Mouse (Mus musculus) A20 (cell line): ENCODE data around the gene Tmub2.

Source experiments
- DNase-seq: peaks from one replicate; pipeline ENCODE4 v3.0.0-alpha.2; 2011; ENCODE audit warnings: low read depth, low spot score

Gene Tmub2

DNA sequence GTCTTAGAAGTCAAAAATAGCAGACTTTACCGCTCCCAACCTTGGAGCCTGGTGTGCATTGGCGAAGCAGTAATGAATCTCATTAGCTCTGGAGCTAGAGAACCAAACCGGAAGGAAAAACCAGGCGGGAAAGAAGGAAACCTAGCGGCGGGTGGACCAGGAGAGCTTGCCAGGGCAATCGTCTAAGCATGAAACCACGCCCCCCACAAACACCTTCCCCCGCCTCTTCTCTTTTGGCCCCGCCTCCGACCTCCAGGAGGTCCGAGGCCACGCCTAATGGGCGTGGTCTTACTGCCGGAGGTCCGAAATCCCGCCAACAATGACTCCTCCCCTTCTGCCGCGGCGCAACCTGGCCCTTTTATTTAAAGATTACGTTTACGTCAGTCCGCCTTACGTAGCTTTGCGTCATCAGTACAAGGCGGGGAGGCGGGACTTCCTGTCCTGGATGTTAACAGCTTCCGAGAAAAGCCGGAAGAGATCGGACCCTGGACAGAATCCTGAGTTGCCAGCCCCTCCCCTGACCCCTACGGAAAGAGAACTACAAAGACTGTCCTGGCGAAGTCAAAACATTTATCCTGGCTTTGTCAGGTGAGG, at the start of gene Tmub2:
Gene Tmub2 (plus strand): TSS at position 431 of the 594 bp plus-strand sequence.
- peak; percentile 100 for DNase-seq

DNA sequence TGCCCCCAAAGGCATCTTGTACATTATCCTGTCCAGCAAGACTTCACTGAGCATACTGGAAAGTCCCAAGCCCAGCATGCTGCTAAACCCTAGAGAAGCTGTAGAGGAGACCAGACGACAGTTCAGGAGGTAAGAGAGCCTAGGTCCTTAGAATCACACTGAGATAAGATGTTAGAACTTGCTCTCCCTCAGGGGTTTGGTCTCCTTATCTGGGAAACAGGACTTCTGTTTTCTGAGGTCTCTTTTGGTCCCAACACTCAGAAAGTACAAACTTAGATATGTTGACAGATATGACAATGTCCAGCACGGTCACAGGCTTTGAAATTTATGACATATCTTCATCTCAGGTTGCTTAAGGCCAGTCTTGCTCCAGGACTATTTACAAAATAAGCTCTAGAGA, 48.7 kb upstream of the Tmub2 start:
- DNase-seq = no peak

DNA sequence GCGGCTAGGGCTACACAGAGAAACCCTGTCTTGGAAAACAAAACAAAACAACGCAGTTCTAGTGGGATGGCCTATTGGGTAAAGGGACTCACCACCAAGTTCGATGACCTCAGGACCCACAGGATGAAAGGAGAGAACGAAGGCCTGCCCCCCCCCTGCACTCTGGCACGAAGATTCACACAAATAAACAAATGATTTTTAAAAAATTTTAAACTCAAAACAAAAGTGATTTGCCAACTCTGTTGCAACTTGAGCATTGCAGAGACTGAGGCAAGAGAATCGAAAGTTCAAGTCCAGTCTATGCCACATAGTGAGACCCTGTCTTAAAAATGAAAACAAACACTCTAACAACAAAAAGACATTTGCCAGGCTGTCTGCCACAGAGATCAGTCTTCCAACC, 44.1 kb upstream of the Tmub2 start:
- no peak for DNase-seq

DNA sequence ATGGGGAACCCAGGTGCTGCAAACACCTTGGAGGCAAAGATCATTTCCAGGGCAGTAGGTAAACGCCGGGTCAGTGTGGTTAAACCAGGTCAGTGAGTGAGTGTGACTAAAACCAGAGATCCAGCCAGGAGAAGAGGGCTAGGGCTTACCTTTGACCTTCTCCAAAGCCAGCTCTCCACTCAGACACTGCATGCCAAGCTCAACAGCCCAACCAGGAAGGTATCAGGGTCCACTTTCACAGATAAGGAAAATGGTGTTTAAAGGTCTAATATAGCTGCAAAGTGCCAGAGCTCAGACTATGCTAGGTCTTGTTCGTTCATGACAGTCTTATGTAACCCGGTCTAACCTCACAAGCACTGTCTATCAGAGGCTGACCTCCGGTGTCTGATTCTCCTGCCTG, 43.5 kb upstream of the Tmub2 start:
- no peak for DNase-seq

DNA sequence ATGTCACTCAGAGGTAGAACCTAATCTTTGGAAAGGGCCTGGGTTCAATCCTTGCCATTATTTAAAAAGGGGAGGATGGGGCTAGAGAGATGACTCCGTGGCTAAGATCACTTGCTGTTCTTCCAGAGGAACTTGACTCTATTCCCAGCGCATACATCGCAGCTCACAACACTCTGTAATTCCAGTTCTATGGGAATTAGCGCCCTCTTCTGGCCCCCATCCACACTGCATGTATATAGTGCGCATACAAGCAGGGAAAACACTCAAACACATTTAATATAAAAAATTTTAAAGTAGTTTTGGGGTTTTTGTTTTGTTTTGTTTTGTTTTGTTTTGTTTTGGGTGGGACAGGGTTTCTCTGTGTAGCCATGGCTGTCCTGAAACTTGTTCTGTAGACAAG, 42.9 kb upstream of the Tmub2 start:
- DNase-seq = no peak

DNA sequence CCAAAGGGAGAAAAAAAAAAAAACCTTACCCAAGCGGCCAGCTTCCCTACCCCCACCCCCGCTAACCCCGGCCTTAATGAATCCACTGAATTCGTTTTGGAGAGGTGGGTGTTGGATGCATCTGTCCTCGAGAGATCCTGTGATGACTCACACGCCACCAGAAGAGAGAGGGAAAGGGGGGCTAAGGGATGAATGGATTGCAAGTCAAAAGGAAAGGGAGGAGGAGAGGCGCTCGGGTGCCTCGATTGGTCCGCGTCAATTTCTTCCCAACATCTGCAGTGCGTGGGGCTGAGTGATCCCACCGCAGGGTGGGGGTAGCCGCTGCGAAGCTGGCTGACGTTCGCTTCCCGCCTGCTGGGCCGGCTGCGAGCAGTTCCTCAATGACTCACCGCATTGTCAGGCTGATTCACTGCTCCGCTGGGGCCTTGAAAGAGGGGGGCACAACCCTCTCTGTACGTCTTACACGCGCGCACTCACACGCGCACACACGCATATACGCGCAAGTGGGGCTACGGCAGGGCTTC, 39.7 kb upstream of the Tmub2 start:
- DNase-seq = peak; percentile 74

DNA sequence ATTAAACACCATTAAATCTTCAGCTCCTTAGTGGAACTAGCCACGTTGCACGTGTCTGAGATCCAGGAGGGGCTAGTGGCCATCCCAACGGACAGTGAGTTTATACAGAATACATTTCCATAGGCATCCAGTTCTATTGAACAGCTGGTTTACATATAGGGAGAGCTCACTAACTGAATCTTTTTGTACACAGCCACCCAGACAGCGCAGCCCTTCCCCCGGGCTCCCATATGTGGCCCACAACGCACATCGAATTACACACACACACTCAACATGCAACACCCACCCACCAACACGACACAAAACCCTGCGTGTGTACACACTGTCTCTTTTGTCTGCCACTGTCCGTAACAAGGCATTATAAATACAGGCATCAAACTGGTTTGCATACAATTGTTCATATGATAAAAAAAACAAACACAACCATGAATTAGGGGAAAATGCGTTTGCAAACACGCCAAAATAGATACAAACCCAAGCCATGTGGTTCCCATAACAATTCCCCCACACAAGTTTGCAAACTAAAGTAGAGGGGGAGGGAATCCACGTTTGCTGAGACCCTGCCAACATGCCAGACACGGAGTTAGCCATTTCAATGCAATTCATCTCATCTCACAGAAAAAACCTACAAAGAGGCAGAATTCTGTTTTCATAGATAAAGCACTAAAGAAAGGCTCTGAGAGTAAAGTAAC, 39.0 kb upstream of the Tmub2 start:
- DNase-seq = no peak

DNA sequence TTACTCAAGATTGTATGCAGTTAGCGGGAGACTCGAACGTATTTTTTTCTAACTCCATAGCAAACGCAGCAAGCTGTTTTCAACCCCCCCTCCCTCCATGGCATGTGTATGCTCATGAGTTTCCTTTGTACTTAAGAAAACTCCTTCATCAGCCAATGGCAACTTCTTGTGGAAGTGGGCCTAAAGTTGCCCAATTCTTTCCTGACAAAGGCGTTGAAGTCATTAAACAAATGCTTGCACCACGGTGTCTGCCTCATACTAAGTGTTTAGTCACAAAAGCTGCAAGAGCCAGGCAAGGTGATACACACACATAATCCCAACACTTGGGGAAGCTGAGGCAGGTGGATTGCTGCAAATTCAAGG, 38.5 kb upstream of the Tmub2 start:
- DNase-seq = no peak

DNA sequence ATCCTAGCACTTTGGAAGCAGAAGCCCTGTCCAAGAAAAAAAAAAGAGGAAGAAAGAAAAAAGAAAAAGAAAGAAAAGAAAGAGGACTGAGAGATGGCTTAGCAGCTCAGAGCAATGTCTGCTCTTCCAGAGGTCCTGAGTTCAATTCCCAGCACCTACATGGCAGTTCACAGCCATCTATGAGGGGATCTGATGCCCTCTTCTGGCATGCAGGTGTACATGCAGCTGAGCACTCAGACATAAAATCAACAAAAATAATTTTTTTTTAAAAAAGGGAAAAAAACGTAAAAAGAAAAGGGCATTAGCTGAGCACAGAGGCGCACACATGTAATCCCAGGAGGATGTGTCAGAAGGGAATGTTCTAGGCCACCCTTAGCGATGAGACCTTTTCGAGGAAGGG, 37.9 kb upstream of the Tmub2 start:
- peak; percentile 35 for DNase-seq

DNA sequence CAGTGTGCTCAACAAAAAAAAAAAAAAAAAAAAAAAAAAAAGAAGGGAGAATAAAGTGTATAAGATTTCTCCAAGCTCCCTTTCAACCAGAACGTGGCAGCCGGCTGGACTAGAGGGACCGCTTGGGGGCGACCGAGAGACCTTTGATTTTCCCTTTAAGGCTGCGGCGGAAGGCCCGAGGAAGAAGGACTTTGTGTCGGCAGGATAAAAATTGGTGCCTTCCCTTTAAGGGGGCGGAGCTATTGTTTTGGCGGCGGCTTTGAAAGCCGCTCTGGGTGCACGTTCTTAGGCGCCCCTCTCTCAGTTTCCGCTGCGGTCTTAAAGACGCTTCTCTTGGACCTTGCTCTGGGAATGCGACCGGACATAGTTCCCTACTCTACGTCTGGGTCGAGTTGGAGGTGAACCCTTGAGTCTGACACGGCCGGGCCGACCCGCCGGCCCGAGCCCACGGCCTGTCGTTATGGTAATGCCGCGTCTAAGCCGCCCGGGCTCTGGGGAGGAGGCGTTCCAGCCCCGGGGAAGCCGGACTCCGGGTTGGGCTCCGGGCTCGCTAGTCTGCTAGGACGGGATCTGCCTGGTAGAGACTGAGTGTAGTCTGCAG, 36.0 kb upstream of the Tmub2 start, which contains the start of gene BC030867:
Gene BC030867 (plus strand): TSS at position 253 of the 601 bp plus-strand sequence.
- peak; percentile 96 for DNase-seq

DNA sequence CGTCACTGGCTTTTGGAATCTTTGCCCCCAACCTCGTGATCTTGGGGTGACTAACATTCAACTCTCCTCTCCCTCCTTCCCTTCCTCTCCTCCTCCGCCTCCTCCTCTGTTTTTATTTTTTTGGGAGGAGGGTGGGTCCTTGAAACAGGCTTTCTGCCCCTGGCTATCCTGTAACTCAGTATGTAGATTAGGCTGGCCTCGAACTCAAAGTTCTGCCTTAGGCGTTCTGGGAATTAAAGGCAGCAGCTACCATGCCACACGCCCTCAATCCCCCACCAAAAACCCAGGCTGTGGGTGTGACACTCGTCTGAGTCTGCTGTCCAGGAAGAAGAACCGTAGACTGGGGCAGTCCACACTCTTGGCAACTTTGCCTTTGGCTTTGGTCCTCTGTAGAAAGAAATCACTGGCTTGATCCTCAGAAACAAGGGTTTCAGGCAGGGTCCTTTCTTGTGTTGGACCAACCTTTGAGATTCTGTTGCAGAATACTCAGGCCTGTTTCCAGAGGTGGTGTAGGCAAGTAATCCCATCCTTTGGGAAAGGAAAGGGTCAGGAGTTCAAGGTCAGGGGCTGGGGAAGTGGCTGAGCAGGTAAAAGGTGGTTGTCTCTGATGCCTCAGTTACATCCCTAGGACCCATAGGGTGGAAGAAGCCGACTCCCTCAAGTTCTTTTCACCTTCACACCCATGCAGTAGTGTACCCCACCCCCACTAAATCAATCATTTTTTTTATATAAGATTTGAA, 35.2 kb upstream of the Tmub2 start:
- DNase-seq = peak; percentile 31

DNA sequence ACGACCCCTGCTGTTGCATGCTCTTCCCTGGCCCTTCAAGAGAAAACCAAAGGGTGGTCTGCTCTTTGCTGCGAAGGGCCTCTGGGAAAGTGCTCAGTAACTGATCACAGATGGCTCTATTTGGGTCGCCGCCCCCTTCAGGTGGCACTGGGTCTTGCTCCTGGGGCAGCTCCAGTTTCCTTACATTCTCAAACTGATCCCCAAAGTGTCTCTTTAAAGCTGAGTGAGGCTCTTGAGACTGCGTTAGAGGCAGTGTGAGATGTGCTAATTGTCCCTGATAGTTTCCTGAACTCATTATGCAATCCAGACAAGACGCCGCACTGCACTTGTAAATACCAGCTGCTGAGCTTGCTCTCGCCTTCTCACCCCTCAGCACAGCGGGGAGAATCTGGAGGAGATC, 27.2 kb upstream of the Tmub2 start:
- peak; percentile 22 for DNase-seq

DNA sequence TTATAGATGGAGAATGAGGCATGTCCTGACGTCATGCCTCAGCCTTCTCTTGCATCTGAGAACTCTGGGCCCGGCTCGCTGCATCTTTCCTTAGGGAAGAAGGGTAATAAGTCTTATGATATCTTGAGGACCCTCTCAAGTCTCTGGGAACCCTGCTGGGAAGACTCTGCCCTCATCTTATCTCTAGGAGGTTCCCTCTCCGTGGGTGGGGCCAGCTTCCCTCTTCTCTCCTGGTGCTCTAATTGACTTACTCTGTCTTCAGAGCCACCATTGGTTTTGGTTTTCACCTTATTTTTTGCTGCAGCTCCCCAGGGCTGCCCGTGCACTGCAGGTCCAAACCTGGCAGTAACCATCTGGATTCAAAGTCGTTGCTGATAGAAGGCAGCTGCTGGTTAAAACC, 26.6 kb upstream of the Tmub2 start:
- no peak for DNase-seq

DNA sequence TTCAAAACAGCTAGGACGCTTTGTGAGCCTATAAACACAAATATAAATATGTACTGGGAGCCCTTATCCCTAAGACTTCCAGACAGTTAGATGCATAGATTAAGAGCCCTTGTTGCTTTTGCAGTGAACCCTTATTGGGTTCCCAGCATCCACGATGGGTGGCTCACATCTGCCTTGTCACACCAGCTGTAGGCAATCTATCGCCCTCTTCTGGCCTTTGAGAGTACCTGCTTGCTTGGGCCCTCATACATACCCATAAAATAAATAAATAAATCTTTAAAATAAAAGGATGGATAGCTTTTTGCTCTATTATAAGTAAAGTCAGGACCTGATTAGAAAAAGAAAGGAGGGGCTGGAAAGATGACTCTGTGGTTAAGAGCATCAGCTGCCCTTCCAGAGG, 26.2 kb upstream of the Tmub2 start:
- peak; percentile 33 for DNase-seq

DNA sequence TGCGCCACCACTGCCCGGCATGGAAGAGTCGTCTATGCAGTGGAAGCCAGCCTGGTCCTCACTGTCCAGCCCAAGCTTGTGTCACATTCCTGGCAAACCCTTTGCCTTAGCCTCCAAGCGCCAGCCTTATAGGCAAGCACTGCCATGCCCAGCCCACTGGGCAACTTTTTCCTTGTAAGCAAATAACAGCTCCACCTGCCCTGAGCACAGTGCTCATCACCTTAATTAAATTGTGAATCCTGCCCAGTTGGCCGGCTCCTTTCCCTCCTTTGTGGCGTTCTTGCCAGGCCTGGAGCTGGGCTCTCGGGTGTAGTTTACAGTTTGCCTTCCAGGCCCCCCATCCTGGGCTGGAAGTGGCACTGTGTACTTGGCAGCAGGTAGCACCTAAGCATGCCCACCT, 21.5 kb upstream of the Tmub2 start:
- no peak for DNase-seq

DNA sequence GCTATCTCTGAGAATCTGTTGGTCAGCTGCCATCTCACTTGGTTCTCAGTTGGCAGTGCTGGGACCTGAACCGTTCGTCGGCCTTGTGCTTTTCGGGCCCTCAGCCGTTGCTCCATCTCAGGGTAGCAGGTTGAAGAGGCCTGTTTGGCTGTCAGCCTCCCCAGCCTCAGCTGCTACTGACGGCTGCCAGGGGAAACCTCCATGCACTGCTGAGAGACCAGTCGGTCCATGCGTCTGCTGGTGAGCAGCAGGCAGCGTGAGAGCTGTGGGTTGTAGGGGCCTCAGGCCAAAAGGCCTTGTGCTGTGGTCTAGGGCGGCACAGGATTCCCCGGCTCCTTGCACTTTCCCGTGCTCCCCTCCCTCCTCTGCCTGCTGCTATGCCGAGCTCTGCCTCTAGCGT, 18.9 kb upstream of the Tmub2 start:
- no peak for DNase-seq

DNA sequence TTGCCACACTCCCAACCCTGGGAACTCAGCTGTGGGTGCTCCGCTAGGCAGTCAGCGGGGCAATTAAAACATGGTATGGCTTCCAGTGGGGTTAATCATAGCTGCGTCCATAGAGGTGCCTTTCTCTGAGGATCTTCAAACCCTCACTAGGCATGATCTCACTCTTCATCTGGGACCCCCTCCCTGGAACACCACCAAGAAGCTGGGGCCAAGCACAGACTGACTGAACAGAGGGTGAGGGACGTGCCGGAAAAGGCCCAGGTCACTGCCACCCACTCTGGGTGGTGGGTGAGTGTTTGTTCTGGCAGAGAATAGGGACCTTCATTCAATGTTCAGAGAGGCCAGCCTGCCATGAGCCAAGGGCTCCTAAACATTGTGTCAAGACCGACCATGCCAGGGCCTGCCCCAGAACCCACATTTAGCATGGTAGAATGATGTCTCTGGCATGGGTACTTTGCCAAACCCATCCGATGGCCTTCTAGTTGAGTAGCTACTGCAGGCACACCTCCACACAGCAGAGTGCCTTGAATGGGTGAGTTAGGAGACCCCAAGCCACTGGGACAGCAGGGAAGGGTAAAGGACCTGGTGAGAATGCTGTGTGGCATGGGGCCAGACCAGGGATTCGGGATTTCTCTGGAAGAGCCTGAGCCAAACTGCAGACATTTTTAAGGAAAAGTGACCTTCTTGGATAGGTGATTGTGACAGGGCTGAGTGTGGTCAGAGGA, 17.9 kb upstream of the Tmub2 start:
- no peak for DNase-seq

DNA sequence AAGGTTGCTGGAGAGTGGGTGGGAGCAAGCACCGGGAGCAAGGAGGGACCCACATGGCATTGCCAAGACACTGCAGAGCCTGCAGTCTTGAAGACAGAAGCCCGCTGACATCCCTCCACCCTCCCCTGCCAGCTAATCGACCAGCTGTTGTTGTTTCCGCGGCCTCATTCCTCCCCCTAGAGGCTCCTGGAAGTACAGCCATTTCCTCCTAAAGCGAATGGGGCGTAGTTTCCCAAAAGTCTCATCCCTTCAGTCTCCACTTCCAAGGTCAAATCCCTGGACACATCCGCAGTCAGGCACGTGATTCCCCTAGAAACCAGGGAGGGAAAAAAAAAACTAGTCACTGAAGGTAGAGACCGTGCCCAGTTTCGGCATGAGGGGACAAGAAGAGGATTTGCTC, 17.3 kb upstream of the Tmub2 start:
- DNase-seq = peak; percentile 62

DNA sequence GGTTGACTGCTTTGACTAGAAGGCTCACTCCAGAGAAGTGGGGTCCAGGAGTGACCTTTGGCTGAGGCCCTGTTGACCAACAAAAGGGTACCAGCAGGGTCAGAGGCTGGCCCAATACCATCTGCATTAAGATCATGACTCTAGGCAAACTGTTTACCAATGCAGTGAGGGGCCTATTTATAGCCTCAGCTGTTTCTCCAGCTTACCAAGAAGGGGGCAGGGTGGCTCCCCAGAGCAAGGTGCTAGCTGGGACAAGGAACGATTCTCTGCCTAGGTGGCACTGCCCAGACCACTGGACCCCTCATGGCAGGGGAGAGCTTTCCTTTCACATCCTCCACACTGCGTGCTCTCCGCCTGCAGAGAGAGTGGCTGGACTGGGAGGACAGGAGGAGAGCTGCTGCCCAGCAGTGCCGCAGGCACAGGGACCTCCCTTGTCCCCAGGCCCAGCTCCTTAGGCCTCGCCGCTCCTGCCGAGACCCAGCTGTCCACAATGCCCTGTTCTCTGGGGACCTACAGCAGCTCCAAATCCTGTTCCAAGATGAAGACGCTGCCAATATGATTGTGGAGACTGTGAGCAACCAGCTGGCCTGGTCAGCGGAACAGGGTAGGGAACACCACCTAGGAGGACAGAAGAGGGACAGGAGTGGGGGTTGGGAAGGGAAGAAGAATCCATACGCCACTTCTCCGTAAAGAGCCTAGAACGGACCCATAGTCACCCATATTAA, 16.0 kb upstream of the Tmub2 start, which contains the start of gene Asb16:
Gene Asb16 (plus strand): TSS at position 224 of the 725 bp plus-strand sequence.
- no peak for DNase-seq

DNA sequence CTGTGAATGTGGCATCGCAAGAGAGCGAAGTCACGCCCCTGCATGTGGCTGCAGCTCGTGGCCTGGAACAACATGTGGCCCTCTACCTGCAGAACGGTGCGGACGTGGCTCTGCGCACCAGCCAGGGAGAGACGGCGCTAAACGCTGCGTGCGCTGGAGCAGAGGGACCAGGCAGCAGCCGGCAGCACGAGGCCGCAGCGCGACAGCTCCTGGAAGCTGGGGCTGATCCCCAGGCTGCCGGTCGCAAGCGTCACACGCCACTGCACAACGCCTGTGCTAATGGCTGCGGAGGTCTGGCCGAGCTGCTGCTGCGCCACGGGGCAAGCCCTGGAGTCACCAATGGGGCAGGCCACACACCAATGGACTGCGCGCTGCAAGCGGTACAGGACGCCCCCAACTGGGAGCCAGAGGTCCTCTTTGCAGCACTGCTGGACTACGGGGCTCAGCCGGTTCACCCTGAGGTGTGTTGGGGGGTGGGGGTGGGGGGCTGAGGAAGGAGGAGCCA, 8.3 kb upstream of the Tmub2 start:
- DNase-seq = peak; percentile 59

DNA sequence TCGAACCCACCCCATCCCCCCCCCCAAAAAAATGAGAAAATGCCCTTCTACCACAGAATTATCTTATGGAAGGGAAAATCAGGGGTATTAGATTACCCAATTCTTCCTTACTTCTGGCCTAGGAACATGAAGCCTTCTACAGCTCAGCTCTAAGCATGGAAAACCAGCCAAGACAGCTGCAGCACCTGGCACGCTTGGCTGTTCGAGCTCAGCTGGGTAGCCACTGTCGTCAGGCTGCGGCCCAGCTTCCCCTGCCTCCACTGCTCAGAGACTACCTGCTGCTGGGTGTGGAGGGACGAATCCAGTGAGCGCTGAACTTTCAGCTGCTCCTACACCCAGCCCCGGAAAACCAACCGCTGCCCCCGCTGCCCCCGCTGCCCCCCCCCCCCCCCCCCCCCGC, 7.0 kb upstream of the Tmub2 start:
- DNase-seq = no peak
